Mouse (Mus musculus): ENCODE results near the gene Calhm1.

Calhm1 gene

DNA sequence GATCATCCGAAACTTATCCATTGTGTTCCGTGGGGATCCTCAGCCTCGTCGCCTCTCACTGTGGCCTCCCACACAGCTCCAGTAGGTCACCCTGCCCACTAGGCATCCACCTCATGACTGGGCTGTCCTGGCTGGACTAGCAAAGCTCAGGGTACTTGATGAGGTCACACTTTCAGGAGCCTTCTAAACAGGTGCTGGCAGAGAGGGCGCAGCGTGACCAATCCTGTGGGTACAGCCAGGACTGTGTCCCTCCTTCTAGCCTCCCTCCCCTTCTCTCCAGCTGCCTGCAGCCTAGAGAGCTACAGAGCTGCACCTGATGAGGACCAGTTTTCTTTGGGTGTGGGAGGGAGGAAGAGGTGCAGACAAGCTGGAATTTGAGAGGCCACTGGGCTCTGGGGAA, at the start of gene Calhm1:
Gene Calhm1, minus strand, starts transcription at position 101 of the 400 bp plus-strand sequence.
- CTCF ChIA-PET: no interaction called here

GRCm38 (mm10) chr19:47192158-47192557, 48.1 kb upstream of the Calhm1 start:
- CTCF ChIA-PET: no interaction called here

GRCm38 (mm10) chr19:47188515-47189128, 44.6 kb upstream of the Calhm1 start:
- CTCF ChIA-PET: interaction anchor here (0.6 kb wide), 1 partner anchor 120 kb away, joined by 8 read pairs; no protein-coding TSS in a partner anchor

DNA sequence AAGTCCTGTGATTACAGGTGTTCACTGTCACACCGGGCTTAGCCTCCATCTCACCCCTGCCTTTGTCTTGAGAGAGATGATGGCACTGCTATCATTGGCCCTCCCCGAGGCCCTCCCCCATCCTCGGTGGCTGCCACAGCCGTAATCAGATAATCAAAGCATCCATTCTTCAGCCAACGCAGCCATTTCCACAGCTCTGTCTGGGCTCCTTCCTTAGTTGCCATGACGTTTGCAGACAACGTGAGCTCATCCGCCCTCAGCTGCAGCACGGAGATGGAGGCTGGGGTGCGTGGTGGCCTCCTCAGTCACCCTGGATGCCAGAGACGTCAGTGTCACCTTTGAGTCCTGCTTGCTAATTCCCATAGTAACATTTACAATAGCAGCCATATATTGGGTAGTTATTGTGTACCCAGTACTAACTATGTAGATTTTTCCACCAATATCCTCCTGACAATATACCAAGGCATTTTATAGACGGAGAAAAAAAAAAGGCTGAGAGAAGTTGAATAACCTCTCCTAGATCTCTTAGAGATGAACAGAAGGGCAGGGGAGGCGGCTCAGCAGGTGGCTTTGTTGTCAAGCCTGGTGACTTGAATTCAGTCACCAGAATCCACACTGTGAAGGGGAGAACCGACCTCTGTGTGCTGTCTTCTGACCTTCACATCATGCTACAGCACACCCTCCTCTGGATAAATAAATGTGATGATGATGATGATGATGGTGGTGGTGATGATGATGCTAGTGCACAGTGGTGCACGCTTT, 42.6 kb upstream of the Calhm1 start:
- CTCF ChIA-PET: no interaction called here

DNA sequence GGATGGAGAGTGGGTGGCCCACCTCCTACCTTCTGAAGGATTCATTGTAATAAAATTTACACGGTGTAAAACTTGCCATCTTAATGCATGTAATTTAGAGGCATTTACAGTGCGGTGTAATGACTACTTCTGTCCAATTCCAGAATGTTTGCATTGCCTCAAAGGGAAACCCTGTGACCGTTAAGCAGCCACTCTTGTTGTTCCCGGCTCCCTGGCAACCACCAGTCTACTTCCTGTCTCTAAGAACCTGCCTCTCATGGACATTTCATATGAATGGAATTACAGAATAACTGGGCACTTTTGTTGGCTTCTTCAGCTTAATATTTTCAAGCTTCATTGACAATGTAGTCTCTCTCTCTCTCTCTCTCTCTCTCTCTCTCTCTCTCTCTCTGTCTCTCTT, 40.7 kb upstream of the Calhm1 start:
- CTCF ChIA-PET: no interaction called here

DNA sequence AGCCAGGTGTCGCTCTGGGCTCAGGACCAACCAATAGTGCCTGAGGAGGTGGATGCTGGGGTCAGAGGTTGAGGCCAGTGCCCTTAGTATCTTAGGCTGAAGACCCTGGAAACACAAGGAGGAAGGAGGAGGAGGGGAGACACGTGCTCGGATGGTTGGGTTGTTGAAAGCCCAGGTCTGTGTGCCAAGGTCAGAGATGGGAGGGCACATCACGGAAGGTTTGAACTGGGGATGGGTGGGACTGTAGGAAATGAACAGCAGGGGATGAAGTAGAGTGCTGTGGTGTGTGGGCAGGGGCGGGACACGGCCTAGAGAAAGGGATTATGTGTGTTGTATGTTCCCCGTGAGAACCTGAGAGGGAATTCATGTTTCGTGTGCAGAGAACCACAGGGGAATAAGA, 40.2 kb upstream of the Calhm1 start:
- CTCF ChIA-PET: no interaction called here

- CTCF ChIA-PET: no interaction called here
Measured at GRCm38 (mm10) chr19:47180011-47180410, 36.0 kb upstream of the Calhm1 start.

DNA sequence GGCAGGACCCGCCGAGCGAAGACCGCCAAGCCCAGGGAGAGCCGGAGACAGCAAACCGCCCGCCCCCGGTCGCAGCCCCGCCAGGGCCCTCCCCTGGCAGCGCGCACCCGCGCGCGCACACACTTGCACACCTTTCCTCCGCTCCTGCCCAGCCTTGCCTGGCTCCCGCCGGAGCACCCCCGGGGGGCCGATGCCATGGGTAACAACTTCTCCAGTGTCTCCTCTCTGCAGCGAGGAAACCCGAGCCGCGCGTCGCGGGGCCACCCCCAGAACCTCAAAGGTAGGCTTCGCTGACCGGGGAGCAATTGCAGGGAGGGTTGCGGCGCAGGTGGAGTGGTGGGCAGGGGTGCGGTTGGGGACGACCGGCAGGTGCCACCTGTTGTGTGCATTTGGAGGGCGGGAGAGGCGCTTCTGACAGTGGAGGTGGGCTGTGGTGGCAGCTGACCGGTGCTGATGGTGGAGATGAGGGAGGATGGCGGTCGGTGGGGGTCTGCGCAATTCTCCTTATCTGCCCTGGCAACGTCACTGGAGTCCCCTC, 35.3 kb upstream of the Calhm1 start:
- CTCF ChIA-PET: no interaction called here

- CTCF ChIA-PET: interaction anchor here (0.8 kb wide), 1 partner anchor 422 kb away, joined by 3 read pairs; no protein-coding TSS in a partner anchor
Measured at GRCm38 (mm10) chr19:47178431-47179271, 34.6 kb upstream of the Calhm1 start, which contains the start of gene Neurl1a. Gene Neurl1a, plus strand, starts transcription at chr19:47178820.

DNA sequence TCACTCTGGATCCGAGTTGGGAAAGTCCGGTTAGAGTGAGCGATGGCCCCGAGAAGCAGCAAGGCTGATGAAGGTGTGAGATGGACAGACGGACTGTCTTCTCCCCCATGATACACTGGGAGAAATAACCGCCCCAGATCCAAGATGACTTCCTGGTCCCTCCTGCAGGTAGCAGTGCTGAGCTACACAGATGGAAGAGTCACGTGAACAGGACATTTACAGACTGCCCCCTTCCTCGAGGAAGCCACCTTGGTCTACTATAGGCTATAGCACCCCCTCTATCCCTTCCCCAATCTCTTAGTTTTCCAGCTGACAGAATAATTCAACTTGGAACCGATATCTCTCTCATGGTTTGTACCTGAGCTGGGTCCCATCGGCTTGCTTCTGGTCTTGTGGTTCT, 33.9 kb upstream of the Calhm1 start:
- CTCF ChIA-PET: interaction anchor here (0.8 kb wide), 1 partner anchor 421 kb away, joined by 3 read pairs; no protein-coding TSS in a partner anchor

DNA sequence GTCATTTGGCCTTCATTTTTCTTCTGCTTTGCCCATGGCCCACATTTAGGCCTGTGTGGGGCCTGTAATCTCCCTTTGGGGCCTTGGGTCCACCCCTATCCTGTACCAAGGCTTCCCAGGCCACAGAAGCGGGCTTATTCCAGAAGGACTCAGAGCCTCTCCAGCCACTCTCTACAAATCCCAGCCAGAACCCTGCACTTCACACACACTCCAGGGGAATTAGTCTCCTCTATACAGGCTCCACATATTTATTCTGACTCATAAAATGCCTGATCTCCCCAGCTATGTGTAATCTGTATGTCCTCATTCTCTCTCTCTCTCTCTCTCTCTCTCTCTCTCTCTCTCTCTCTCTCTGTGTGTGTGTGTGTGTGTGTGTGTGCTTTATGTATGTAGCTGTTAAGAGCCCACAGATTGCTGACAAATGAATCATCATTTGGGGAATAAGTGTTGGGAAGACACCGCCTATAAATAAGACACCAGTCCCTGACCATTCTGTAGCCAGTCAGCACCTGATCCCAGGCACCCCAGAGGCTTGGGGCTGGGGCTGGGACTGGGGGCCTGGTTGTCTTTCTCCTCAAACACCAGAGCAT, 33.0 kb upstream of the Calhm1 start:
- CTCF ChIA-PET: no interaction called here

- CTCF ChIA-PET: interaction anchor here (0.6 kb wide), 1 partner anchor 730 kb away, joined by 3 read pairs; no protein-coding TSS in a partner anchor
Measured at GRCm38 (mm10) chr19:47175472-47175871, 31.4 kb upstream of the Calhm1 start.

- CTCF ChIA-PET: interaction anchor here (0.7 kb wide), 1 partner anchor 9 kb away, joined by 7 read pairs; no protein-coding TSS in a partner anchor
Measured at GRCm38 (mm10) chr19:47174515-47174914, 30.5 kb upstream of the Calhm1 start.

DNA sequence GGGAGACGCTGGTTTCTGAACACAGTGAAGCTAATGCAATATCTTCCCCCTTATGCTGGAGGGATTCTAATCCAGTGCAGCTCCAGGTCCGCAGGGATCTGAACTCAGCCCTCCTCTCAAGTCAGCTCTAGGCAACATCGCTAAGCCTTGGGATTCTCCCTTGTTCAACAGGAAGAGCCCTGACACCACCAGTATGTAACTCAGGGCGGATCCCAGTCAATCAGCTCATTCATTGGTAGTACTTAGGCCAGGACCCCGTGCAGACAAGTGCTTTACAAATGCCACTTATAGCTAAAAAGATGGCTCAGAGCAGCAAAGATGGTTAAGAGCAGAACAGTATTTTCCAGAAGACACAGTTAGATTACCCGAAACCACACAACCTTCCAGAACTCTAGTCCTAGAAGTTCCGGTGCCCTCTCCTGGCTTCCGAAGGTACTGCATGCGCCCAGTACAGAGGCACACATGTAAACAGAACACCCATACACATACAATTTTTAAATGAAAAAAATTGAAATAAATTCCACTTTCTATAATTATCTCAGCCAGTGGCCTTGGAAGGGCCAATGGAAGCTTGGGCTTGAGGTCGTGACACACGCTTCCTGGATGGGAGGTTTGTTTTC, 24.8 kb upstream of the Calhm1 start:
- CTCF ChIA-PET: interaction anchor here (0.5 to 2.4 kb wide), 4 partner anchors 20 to 48 kb away, joined by 3 to 11 read pairs (median 7); no protein-coding TSS in a partner anchor

- CTCF ChIA-PET: interaction anchor here (0.5 to 2.4 kb wide), 6 partner anchors 18 to 77 kb away, joined by 3 to 11 read pairs (median 4); no protein-coding TSS in a partner anchor
Measured at GRCm38 (mm10) chr19:47168223-47168622, 24.2 kb upstream of the Calhm1 start.

- CTCF ChIA-PET: interaction anchor here (0.6 to 2.4 kb wide), 5 partner anchors 18 to 123 kb away, joined by 3 to 14 read pairs (median 4); no protein-coding TSS in a partner anchor
Measured at GRCm38 (mm10) chr19:47167617-47168214, 23.7 kb upstream of the Calhm1 start.

- CTCF ChIA-PET: interaction anchor here (0.5 kb wide), 1 partner anchor 52 kb away, joined by 3 read pairs; no protein-coding TSS in a partner anchor
Measured at GRCm38 (mm10) chr19:47166758-47167157, 22.7 kb upstream of the Calhm1 start.

DNA sequence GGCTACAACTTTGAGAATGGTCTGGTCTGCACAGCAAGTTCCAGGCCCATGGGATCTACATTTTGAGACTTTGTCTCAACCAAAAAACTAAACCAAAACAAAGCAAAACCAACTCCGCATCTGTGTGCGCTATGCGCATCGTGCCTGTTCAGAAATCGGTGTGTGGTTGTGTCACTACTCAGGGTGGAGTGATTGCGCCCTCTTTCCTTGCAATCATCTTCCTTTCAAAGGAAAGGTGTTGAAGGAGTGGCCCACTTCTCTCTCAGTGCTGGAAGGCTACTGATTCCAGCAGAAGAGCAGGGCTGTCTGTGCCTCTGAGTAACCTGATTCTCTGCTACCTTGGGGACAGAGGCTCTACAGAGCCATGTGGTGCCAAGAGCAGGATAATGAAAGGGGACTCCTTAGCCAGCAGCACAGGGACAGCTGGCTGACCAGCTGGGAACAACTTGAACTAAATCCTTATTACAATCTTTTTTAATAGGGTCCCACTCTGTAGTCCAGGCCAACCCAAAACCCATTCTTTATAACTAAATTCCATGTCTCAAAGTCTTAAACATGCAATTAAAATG, 19.2 kb upstream of the Calhm1 start:
- CTCF ChIA-PET: no interaction called here

GRCm38 (mm10) chr19:47161669-47162068, 17.6 kb upstream of the Calhm1 start:
- CTCF ChIA-PET: no interaction called here

DNA sequence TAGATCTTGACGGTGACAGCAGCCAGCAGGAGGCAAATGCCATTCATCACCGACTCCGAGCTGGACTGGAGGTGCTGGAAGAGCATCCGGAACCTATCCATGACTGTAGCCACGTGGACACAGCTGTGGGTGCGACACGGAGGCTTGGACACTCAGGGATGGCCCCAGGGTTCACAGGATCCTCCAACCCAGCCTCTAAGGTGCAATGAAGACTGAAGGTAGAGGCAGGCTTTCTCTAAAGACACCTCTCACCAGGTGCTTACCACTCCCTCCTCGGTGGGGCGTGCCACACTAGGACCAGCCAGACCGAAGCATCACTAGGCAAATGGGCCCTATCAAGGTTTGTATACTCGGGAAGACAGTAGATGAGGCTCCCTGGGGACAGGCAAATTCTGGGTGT, 13.6 kb upstream of the Calhm1 start, which contains the start of gene Calhm3:
Gene Calhm3, minus strand, starts transcription at position 101 of the 400 bp plus-strand sequence.
- CTCF ChIA-PET: no interaction called here

All from spleen, embryonic (tissue).